In the genomic region with DNA sequence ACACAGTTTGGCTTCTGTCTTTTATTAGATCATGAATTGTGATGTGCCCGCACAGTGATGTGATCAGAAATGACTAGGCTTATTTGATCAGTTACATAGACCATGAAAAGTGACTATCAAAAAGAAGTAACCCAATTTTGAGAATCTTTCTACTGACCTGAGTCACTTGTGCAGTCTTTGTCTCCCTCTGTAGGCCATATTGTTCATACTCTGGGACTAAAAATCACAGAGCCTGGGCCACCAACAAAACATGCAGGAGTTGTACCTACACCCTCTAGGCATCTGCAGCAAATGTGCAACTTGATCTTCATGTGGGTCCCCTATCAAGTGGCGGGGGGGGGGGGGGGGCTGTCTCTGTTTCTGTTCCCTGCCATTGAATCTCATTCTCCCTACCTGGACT, we compare ENCODE assay signal across 7 mouse cellular contexts.
DNase-seq lines count a peak whose midpoint lies in the region; ATAC-seq and TF ChIP-seq lines count a peak whose summit lies in the region.

No protein-coding gene starts in this region.

- H3K36me3 ChIP-seq in liver, adult 2 months (ENCODE audit: control insufficient read depth, insufficient read depth, low read length) = no peaks in the 10 kb centered on the region
- H3K36me3 ChIP-seq in forebrain, embryonic 16.5 days (ENCODE audit: control insufficient read depth, insufficient read depth) = no peaks in the 10 kb centered on the region

- no peaks in the 10 kb centered on the region for H3K9me3 ChIP-seq in forebrain, embryonic 16.5 days (ENCODE audit: control insufficient read depth, low read length)

- no peak overlapping the region for H3K4me3 ChIP-seq in liver, adult 2 months (ENCODE audit: insufficient read depth, low read depth, low read length)
- no peak overlapping the region for H3K4me3 ChIP-seq in forebrain, embryonic 16.5 days (replicated peaks; ENCODE audit: low read length)

- WGBS in liver, adult 2 months = 50% methylated on average over 2 of the region's 2 CpGs
- WGBS in forebrain, embryonic 16.5 days = 46% methylated on average over 2 of the region's 2 CpGs

- no peak overlapping the region for H3K27ac ChIP-seq in liver, adult 2 months (replicated peaks; ENCODE audit: insufficient read depth, low read depth, low read length)
- H3K27ac ChIP-seq in forebrain, embryonic 16.5 days (ENCODE audit: low read length) = no peak overlapping the region

- H3K4me2 ChIP-seq in forebrain, embryonic 16.5 days (ENCODE audit: low read length) = no peak overlapping the region

- no peaks in the 10 kb centered on the region for H3K4me1 ChIP-seq in liver, adult 2 months (ENCODE audit: control insufficient read depth, insufficient read depth, low read length)
- H3K4me1 ChIP-seq in forebrain, embryonic 16.5 days (replicated peaks; ENCODE audit: control insufficient read depth, insufficient read depth, low read length) = no peaks in the 10 kb centered on the region

- peak; percentile 58; the same call in 1 of the 2 replicates for ATAC-seq in forebrain, embryonic 16.5 days
- ATAC-seq in megakaryocyte progenitor cell, adult 5-6 weeks (replicated peaks; ENCODE audit: poor library complexity) = no peak

- TF ChIP-seq CTCF in liver, adult 2 months (IDR thresholded peaks at IDR 0.05; ENCODE audit: low read depth, low read length) = no peak

- no peak for TF ChIP-seq POLR2A in liver, adult 2 months (IDR thresholded peaks at IDR 0.05; ENCODE audit: extremely low read depth, insufficient read depth, low read length)

- DNase-seq in liver, adult 2 months (ENCODE audit: extremely low read depth, low read depth, low spot score) = peak; percentile 33
- no peak for DNase-seq in liver
- peak; percentile 51 for DNase-seq in brain, adult 2 months (ENCODE audit: low read depth, low spot score)
- peak; percentile 43 for DNase-seq in mesoderm, embryonic 11.5 days (ENCODE audit: low read depth, low spot score)
- DNase-seq in heart, adult 11 months = no peak

- H3K27me3 ChIP-seq in liver, adult 2 months (ENCODE audit: control insufficient read depth, insufficient read depth, low read length) = no peaks in the 10 kb centered on the region
- H3K27me3 ChIP-seq in forebrain, embryonic 16.5 days (replicated peaks; ENCODE audit: control insufficient read depth, insufficient read depth, low read length) = no peaks in the 10 kb centered on the region

- no peaks in the 10 kb centered on the region for H3K79me2 ChIP-seq in liver, adult 2 months (ENCODE audit: control insufficient read depth, insufficient read depth, low read length)

- no peak overlapping the region for H3K9ac ChIP-seq in liver, adult 2 months (ENCODE audit: low read depth, low read length)
- no peak overlapping the region for H3K9ac ChIP-seq in forebrain, embryonic 16.5 days (replicated peaks; ENCODE audit: low read depth, low read length)

Comparison
In these comparisons a context has a peak if more than half of its experiments do, and no peak if none do; other contexts are left out.
1. DNase-seq: peak in liver, adult 2 months (single experiment), brain, adult 2 months (single experiment) and mesoderm, embryonic 11.5 days (single experiment); none in liver (single experiment) and heart, adult 11 months (single experiment).